Mouse (Mus musculus) lung, adult 2 months (tissue): ENCODE results near the gene Col6a6. TPM values are rescaled to one million over a fixed set of nuclear protein-coding genes. Genes with fewer than 3 reads are reported as not detected.
A peak's percentile ranks its signal among the peaks of the same experiment; 100 is the strongest.

ENCODE experiments used
- DNase-seq: peaks from one replicate; pipeline ENCODE4 v3.0.0; 2022
- H3K4me1 ChIP-seq: fragments of 200-500 bp; 2 replicates; pipeline ENCODE4 v1.6.1; 2011; ENCODE audit warnings: low read length; ENCODE audit not compliant: control insufficient read depth, insufficient read depth
- H3K4me3 ChIP-seq: fragments of 200-500 bp; replicated peaks from 2 replicates; pipeline ENCODE3; 2011; ENCODE audit warnings: low read depth, mild to moderate bottlenecking, control low read depth, low read length; ENCODE audit errors: extremely low read depth
- CTCF ChIP-seq: fragments of 200-500 bp; IDR thresholded peaks from 2 replicates; pipeline ENCODE4 v1.5.1; 2011; ENCODE audit warnings: mild to moderate bottlenecking, low read length, control low read depth; ENCODE audit not compliant: insufficient read depth
- POLR2A ChIP-seq: fragments of 200-500 bp; IDR thresholded peaks from 2 replicates; pipeline ENCODE4 v1.6.1; 2011; ENCODE audit warnings: low read depth, mild to moderate bottlenecking, control low read depth, low read length, borderline replicate concordance; ENCODE audit errors: extremely low read depth
- WGBS: fragments of 180-500 bp; shearing (Covaris S2); methylation state at CpG from one replicate; pipeline ENCODE4 v1.1.7; 2018; 5-methylcytosine and 5-hydroxymethylcytosine counted together
- polyA plus RNA-seq: library from polyadenylated mRNA; depleted of rRNA; stranded (reverse); fragments of >200 nt; gene quantifications from 2 replicates; pipeline ENCODE4 v1.2.3, GENCODE M21; 2012

The Col6a6 gene
- polyA plus RNA-seq, 1 experiment: 0.36 TPM

- Histone ChIP-seq H3K4me3 (no peak overlapping the region), H3K4me1 (0 out of 2 replicates have a peak, but pooled peaks cover 2% of the 10 kb centered on the region)
- WGBS: 2% methylated on average over 5 of the region's 5 CpGs
- peak; percentile 82 for DNase-seq
- TF ChIP-seq CTCF: peak; percentile 52
- TF ChIP-seq POLR2A: no peak
These were observed 134.1 kb downstream of the Col6a6 start for GRCm38 (mm10) chr9:105693854-105694253.

GRCm38 (mm10) chr9:105693056-105693455, 134.9 kb downstream of the Col6a6 start:
- TF ChIP-seq POLR2A (no peak), CTCF (no peak)
- 74% methylated on average over 9 of the region's 9 CpGs for WGBS
- no peaks in the 10 kb centered on the region for H3K4me1 ChIP-seq
- no peak for DNase-seq
- no peak overlapping the region for H3K4me3 ChIP-seq

- DNase-seq: no peak
- Histone ChIP-seq H3K4me3 (no peak overlapping the region), H3K4me1 (no peaks in the 10 kb centered on the region)
- WGBS: 93% methylated on average over 14 of the region's 14 CpGs
- TF ChIP-seq POLR2A (no peak), CTCF (no peak)
These were observed 135.5 kb downstream of the Col6a6 start for GRCm38 (mm10) chr9:105692472-105692871.

- no peaks in the 10 kb centered on the region for H3K4me1 ChIP-seq
- H3K4me3 ChIP-seq: no peak overlapping the region
- WGBS: 65% methylated on average over 7 of the region's 7 CpGs
- DNase-seq: no peak
- TF ChIP-seq POLR2A: no peak
- TF ChIP-seq CTCF: no peak
These were observed 138.5 kb downstream of the Col6a6 start for GRCm38 (mm10) chr9:105689485-105689884.

- 86% methylated on average over 13 of the region's 13 CpGs for WGBS
- no peak for DNase-seq
- H3K4me1 ChIP-seq: no peaks in the 10 kb centered on the region
- TF ChIP-seq CTCF: no peak
- no peak for TF ChIP-seq POLR2A
- no peak overlapping the region for H3K4me3 ChIP-seq
These were observed 143.3 kb downstream of the Col6a6 start for GRCm38 (mm10) chr9:105684549-105685165.

- WGBS: 92% methylated on average over 7 of the region's 7 CpGs
- H3K4me1 ChIP-seq: no peaks in the 10 kb centered on the region
- no peak for TF ChIP-seq POLR2A
- TF ChIP-seq CTCF: no peak
These were observed 146.6 kb downstream of the Col6a6 start for GRCm38 (mm10) chr9:105681386-105681785.

GRCm38 (mm10) chr9:105675941-105676340, 152.0 kb downstream of the Col6a6 start:
- 80% methylated on average over 11 of the region's 11 CpGs for WGBS
- DNase-seq: no peak
- no peak for TF ChIP-seq POLR2A
- TF ChIP-seq CTCF: no peak
- Histone ChIP-seq H3K4me1 (no peaks in the 10 kb centered on the region), H3K4me3 (no peak overlapping the region)

More at GRCm38 (mm10) chr9:105681386-105681785, 146.6 kb downstream of the Col6a6 start:
- no peak overlapping the region for H3K4me3 ChIP-seq
- no peak for DNase-seq

GRCm38 (mm10) chr9:105672032-105672431, 155.9 kb downstream of the Col6a6 start:
- Histone ChIP-seq H3K4me1 (no peaks in the 10 kb centered on the region), H3K4me3 (no peak overlapping the region)
- 69% methylated on average over 2 of the region's 2 CpGs for WGBS
- no peak for TF ChIP-seq POLR2A
- no peak for TF ChIP-seq CTCF
- no peak for DNase-seq

GRCm38 (mm10) chr9:105670916-105671315, 157.0 kb downstream of the Col6a6 start:
- no peak overlapping the region for H3K4me3 ChIP-seq
- TF ChIP-seq POLR2A: no peak
- no peak for TF ChIP-seq CTCF
- 65% methylated on average over 4 of the region's 4 CpGs for WGBS
- no peak for DNase-seq
- H3K4me1 ChIP-seq: no peaks in the 10 kb centered on the region

GRCm38 (mm10) chr9:105665269-105665668, 162.7 kb downstream of the Col6a6 start:
- no peaks in the 10 kb centered on the region for H3K4me1 ChIP-seq
- H3K4me3 ChIP-seq: no peak overlapping the region
- no peak for TF ChIP-seq CTCF
- DNase-seq: no peak
- WGBS: 83% methylated on average over 7 of the region's 7 CpGs
